In genomic region chr12:106688156-106688740, GRCm38 (mm10) we compare ENCODE assay signal across 14 mouse cellular contexts.
DNase-seq lines count a peak whose midpoint lies in the region; ATAC-seq lines count a peak whose summit lies in the region.
"Had no signal": no experiment of that assay in that cellular context is flagged by ENCODE, and none has a peak within 500 bp of the region (broad histone marks: within the 10 kb centered on the region; RNA-seq: fewer than 3 reads in every experiment).

No protein-coding gene starts in this region.

- H3K4me3 ChIP-seq in forebrain, embryonic 14.5 days (ENCODE audit: low read depth, low read length), result no peak overlapping the region
- H3K4me3 ChIP-seq in forebrain, embryonic 10.5 days, result no peak overlapping the region
- no peak overlapping the region for H3K4me3 ChIP-seq in neural tube, embryonic 14.5 days (ENCODE audit: low read depth, low read length)
- no peak overlapping the region for H3K4me3 ChIP-seq in kidney, embryonic 14.5 days (ENCODE audit: low read length)
- no peak overlapping the region for H3K4me3 ChIP-seq in kidney, embryonic 15.5 days (replicated peaks)
- H3K4me3 ChIP-seq: hindbrain, embryonic 10.5 days; intestine, embryonic 15.5 days had no signal

- WGBS in forebrain, embryonic 14.5 days, result 70% methylated on average over 17 of the region's 17 CpGs
- 86% methylated on average over 17 of the region's 17 CpGs for WGBS in forebrain, embryonic 10.5 days
- WGBS in neural tube, embryonic 14.5 days, result 74% methylated on average over 17 of the region's 17 CpGs
- 75% methylated on average over 17 of the region's 17 CpGs for WGBS in kidney, embryonic 14.5 days
- 73% methylated on average over 17 of the region's 17 CpGs for whole genome bisulfite sequencing in kidney, embryonic 15.5 days

- H3K27me3 ChIP-seq in forebrain, embryonic 14.5 days (replicated peaks; ENCODE audit: control insufficient read depth, insufficient read depth, low read length), result no peaks in the 10 kb centered on the region
- H3K27me3 ChIP-seq in forebrain, embryonic 10.5 days (ENCODE audit: poor library complexity, severe bottlenecking), result peaks cover 11% of the 10 kb centered on the region
- H3K27me3 ChIP-seq in neural tube, embryonic 14.5 days (ENCODE audit: control insufficient read depth, insufficient read depth, low read length), result no peaks in the 10 kb centered on the region
- H3K27me3 ChIP-seq in kidney, embryonic 14.5 days (ENCODE audit: control insufficient read depth, insufficient read depth, low read length), result no peaks in the 10 kb centered on the region; the same call in 1 of the 2 replicates
- H3K27me3 ChIP-seq in kidney, embryonic 15.5 days, result peaks cover 13% of the 10 kb centered on the region; the same call in 1 of the 2 replicates
- H3K27me3 ChIP-seq: intestine, embryonic 15.5 days had no signal

- H3K4me1 ChIP-seq in forebrain, embryonic 14.5 days (ENCODE audit: control insufficient read depth, insufficient read depth, low read length), result peaks cover 12% of the 10 kb centered on the region; the same call in 1 of the 2 replicates
- peaks cover 15% of the 10 kb centered on the region for H3K4me1 ChIP-seq in forebrain, embryonic 10.5 days
- H3K4me1 ChIP-seq in neural tube, embryonic 14.5 days (ENCODE audit: control insufficient read depth, insufficient read depth, low read length), result no peaks in the 10 kb centered on the region; the same call in 1 of the 2 replicates
- H3K4me1 ChIP-seq in kidney, embryonic 14.5 days (ENCODE audit: control insufficient read depth, insufficient read depth, low read length), result no peaks in the 10 kb centered on the region
- peaks cover 3% of the 10 kb centered on the region; the same call in 1 of the 2 replicates for H3K4me1 ChIP-seq in kidney, embryonic 15.5 days
- H3K4me1 ChIP-seq: hindbrain, embryonic 10.5 days; intestine, embryonic 15.5 days had no signal

- H3K27ac ChIP-seq in forebrain, embryonic 14.5 days (ENCODE audit: low read depth, low read length), result peak overlapping the region; percentile 71; the same call in 1 of the 2 replicates
- H3K27ac ChIP-seq in forebrain, embryonic 10.5 days, result no peak overlapping the region
- peak overlapping the region; percentile 34; the same call in 1 of the 2 replicates for H3K27ac ChIP-seq in neural tube, embryonic 14.5 days (ENCODE audit: low read depth, low read length)
- H3K27ac ChIP-seq in kidney, embryonic 14.5 days (ENCODE audit: low read depth, low read length), result no peak overlapping the region
- no peak overlapping the region for H3K27ac ChIP-seq in kidney, embryonic 15.5 days
- H3K27ac ChIP-seq: hindbrain, embryonic 10.5 days; intestine, embryonic 15.5 days had no signal

- ATAC-seq in forebrain, embryonic 14.5 days, result no peak
- no peak for ATAC-seq in neural tube, embryonic 14.5 days (ENCODE audit: low read depth)
- ATAC-seq in kidney, embryonic 14.5 days (ENCODE audit: low FRiP score, low TSS enrichment), result no peak
- ATAC-seq in kidney, embryonic 15.5 days (replicated peaks; ENCODE audit: low FRiP score), result no peak
- ATAC-seq: intestine, embryonic 15.5 days had no signal

- H3K36me3 ChIP-seq in forebrain, embryonic 14.5 days (ENCODE audit: control insufficient read depth, insufficient read depth, low read length), result no peaks in the 10 kb centered on the region
- H3K36me3 ChIP-seq in forebrain, embryonic 10.5 days (replicated peaks), result no peaks in the 10 kb centered on the region
- no peaks in the 10 kb centered on the region for H3K36me3 ChIP-seq in neural tube, embryonic 14.5 days (ENCODE audit: control insufficient read depth, insufficient read depth, low read length)
- H3K36me3 ChIP-seq in kidney, embryonic 14.5 days (ENCODE audit: control insufficient read depth, insufficient read depth, low read length), result no peaks in the 10 kb centered on the region
- H3K36me3 ChIP-seq in kidney, embryonic 15.5 days, result no peaks in the 10 kb centered on the region
- H3K36me3 ChIP-seq: hindbrain, embryonic 10.5 days; intestine, embryonic 15.5 days had no signal

- intact Hi-C loops in left cerebral cortex, postnatal 25 days (cut with DNase I), result no loop called here

- H3K9ac ChIP-seq in forebrain, embryonic 14.5 days (ENCODE audit: low read length), result no peak overlapping the region
- H3K9ac ChIP-seq in neural tube, embryonic 14.5 days (replicated peaks; ENCODE audit: low read depth, low read length), result no peak overlapping the region
- no peak overlapping the region for H3K9ac ChIP-seq in kidney, embryonic 14.5 days (ENCODE audit: low read depth, low read length)
- no peak overlapping the region for H3K9ac ChIP-seq in kidney, embryonic 15.5 days
- H3K9ac ChIP-seq: intestine, embryonic 15.5 days; lung, embryonic 14.5 days had no signal

- peak; percentile 67 for DNase-seq in forebrain, embryonic 14.5 days (ENCODE audit: low spot score)
- DNase-seq in forebrain, embryonic 10.5 days (ENCODE audit: extremely low spot score, low spot score), result no peak
- peak; percentile 20 to 23 for DNase-seq in left cerebral cortex, postnatal 25 days (ENCODE audit: low spot score in 2 of 2)
- no peak for DNase-seq in left cerebral cortex, adult 18-20 months (ENCODE audit: low spot score in 2 of 2)
- peak; percentile 35 for DNase-seq in forelimb bud, embryonic 11.5 days (ENCODE audit: low read depth, low spot score)
- DNase-seq: adrenal gland, postnatal 10 days; kidney, postnatal 14 days; liver had no signal

- no peak overlapping the region for H3K4me2 ChIP-seq in forebrain, embryonic 14.5 days (ENCODE audit: low read length)
- no peak overlapping the region for H3K4me2 ChIP-seq in neural tube, embryonic 14.5 days (ENCODE audit: low read depth, low read length)
- H3K4me2 ChIP-seq in kidney, embryonic 14.5 days (replicated peaks; ENCODE audit: low read depth, low read length), result no peak overlapping the region
- no peak overlapping the region for H3K4me2 ChIP-seq in kidney, embryonic 15.5 days
- H3K4me2 ChIP-seq: intestine, embryonic 15.5 days; lung, embryonic 14.5 days had no signal

- no peaks in the 10 kb centered on the region for H3K9me3 ChIP-seq in forebrain, embryonic 14.5 days (replicated peaks; ENCODE audit: control insufficient read depth, low read length)
- H3K9me3 ChIP-seq in forebrain, embryonic 10.5 days, result no peaks in the 10 kb centered on the region
- H3K9me3 ChIP-seq in neural tube, embryonic 14.5 days (ENCODE audit: control insufficient read depth, low read length), result no peaks in the 10 kb centered on the region
- no peaks in the 10 kb centered on the region for H3K9me3 ChIP-seq in kidney, embryonic 14.5 days (ENCODE audit: control insufficient read depth, low read length)
- H3K9me3 ChIP-seq in kidney, embryonic 15.5 days (replicated peaks), result no peaks in the 10 kb centered on the region
- H3K9me3 ChIP-seq: hindbrain, embryonic 10.5 days; intestine, embryonic 15.5 days had no signal

Comparison
In these comparisons a context has a peak if more than half of its experiments do, and no peak if none do; other contexts are left out.
1. DNase-seq: peak in forebrain, embryonic 14.5 days (single experiment), left cerebral cortex, postnatal 25 days (2 of 2) and forelimb bud, embryonic 11.5 days (single experiment); none in forebrain, embryonic 10.5 days (single experiment) and left cerebral cortex, adult 18-20 months (0 of 2).
2. H3K27ac ChIP-seq: peak in forebrain, embryonic 14.5 days (single experiment) and neural tube, embryonic 14.5 days (single experiment); none in forebrain, embryonic 10.5 days (single experiment), kidney, embryonic 14.5 days (single experiment) and kidney, embryonic 15.5 days (single experiment).